Mouse (Mus musculus) adrenal gland, postnatal 4 days (tissue): ENCODE data around the gene Rab4a. TPM values are rescaled to one million over a fixed set of nuclear protein-coding genes. Genes with fewer than 3 reads are reported as not detected.

ENCODE experiments used
- DNase-seq, 2 experiments: peaks; one replicate each; pipeline ENCODE4 v3.0.0; 2021 to 2022; ENCODE audit warnings: low spot score in 2 of 2, mixed read lengths in 2 of 2
- total RNA-seq, 2 experiments: library from RNA; stranded (reverse); gene quantifications; 2 replicates each; pipeline ENCODE4 v1.2.3; 2021

The Rab4a gene
- total RNA-seq, 2 experiments from 2014 or later: 29.5 to 30.9 TPM

GRCm38 (mm10) chr8:123787254-123787897, 18.4 kb upstream of the Rab4a start:
- no peak for DNase-seq

GRCm38 (mm10) chr8:123788416-123789170, 17.2 kb upstream of the Rab4a start:
- no peak for DNase-seq

- no peak for DNase-seq
These were observed 16.3 kb upstream of the Rab4a start for GRCm38 (mm10) chr8:123789461-123789860.

- DNase-seq: peak; percentile 83 to 84
These were observed 15.8 kb upstream of the Rab4a start for GRCm38 (mm10) chr8:123789970-123790369.

- no peak for DNase-seq
These were observed 14.5 kb upstream of the Rab4a start for GRCm38 (mm10) chr8:123791101-123791844.

GRCm38 (mm10) chr8:123791845-123792225, 13.9 kb upstream of the Rab4a start:
- no peak for DNase-seq

GRCm38 (mm10) chr8:123793900-123794299, 11.9 kb upstream of the Rab4a start:
- no peak for DNase-seq

- DNase-seq: no peak
These were observed 11.0 kb upstream of the Rab4a start for GRCm38 (mm10) chr8:123794766-123795165.

GRCm38 (mm10) chr8:123796758-123797157, 9.0 kb upstream of the Rab4a start:
- no peak for DNase-seq

GRCm38 (mm10) chr8:123797928-123798327, 7.9 kb upstream of the Rab4a start:
- DNase-seq: no peak

- no peak for DNase-seq
These were observed 6.4 kb upstream of the Rab4a start for GRCm38 (mm10) chr8:123799434-123799833.

- DNase-seq: no peak
These were observed 5.9 kb upstream of the Rab4a start for GRCm38 (mm10) chr8:123799885-123800284.

GRCm38 (mm10) chr8:123800867-123801266, 4.9 kb upstream of the Rab4a start:
- no peak for DNase-seq

- DNase-seq: no peak
These were observed 4.2 kb upstream of the Rab4a start for GRCm38 (mm10) chr8:123801538-123801937.

- DNase-seq: no peak
These were observed 2.1 kb upstream of the Rab4a start for GRCm38 (mm10) chr8:123803639-123804038.

- DNase-seq: no peak
These were observed 1.2 kb upstream of the Rab4a start for GRCm38 (mm10) chr8:123804586-123804985.

GRCm38 (mm10) chr8:123805209-123805717, 522 bp upstream of the Rab4a start:
- DNase-seq: no peak

- DNase-seq: no peak
These were observed 670 bp downstream of the Rab4a start for GRCm38 (mm10) chr8:123806374-123806935.

GRCm38 (mm10) chr8:123807024-123807431, 1.2 kb downstream of the Rab4a start:
- DNase-seq: no peak

GRCm38 (mm10) chr8:123807852-123808573, 2.2 kb downstream of the Rab4a start:
- DNase-seq: no peak

- DNase-seq: no peak
These were observed 2.9 kb downstream of the Rab4a start for GRCm38 (mm10) chr8:123808671-123809070.
